Mouse (Mus musculus): ENCODE data around the gene Krtap8-1. TPM values are rescaled to one million over a fixed set of nuclear protein-coding genes. Genes with fewer than 3 reads are reported as not detected.

Krtap8-1 gene
- polyA plus RNA-seq (2015; fragmentation: Illumina TruSeq; extraction: RNeasy Lipid Tissue Mini Kit (QIAGEN cat#74804); ENCODE audit: insufficient read depth, low read depth, low replicate concordance): not detected

GRCm38 (mm10) chr16:89487852-89488251 is at the start of gene Krtap8-1:
TSS of gene Krtap8-1 (minus strand) at chr16:89487952.

GRCm38 (mm10) chr16:89508223-89508622 is 20.5 kb upstream of the Krtap8-1 start, which contains the start of gene Krtap7-1:
TSS of gene Krtap7-1 (minus strand) at chr16:89508323.

Other genes with a start within 250 kb of the Krtap8-1 start
- gene Krtap21-1, start 84.1 kb downstream of the Krtap8-1 start, polyA plus RNA-seq (2015; fragmentation: Illumina TruSeq; extraction: RNeasy Lipid Tissue Mini Kit (QIAGEN cat#74804); ENCODE audit: insufficient read depth, low read depth, low replicate concordance): not detected
- gene Krtap6-2, start 67.8 kb downstream of the Krtap8-1 start, polyA plus RNA-seq (2015; fragmentation: Illumina TruSeq; extraction: RNeasy Lipid Tissue Mini Kit (QIAGEN cat#74804); ENCODE audit: insufficient read depth, low read depth, low replicate concordance): not detected
- gene Krtap7-1, start 20.4 kb upstream of the Krtap8-1 start, polyA plus RNA-seq (2015; fragmentation: Illumina TruSeq; extraction: RNeasy Lipid Tissue Mini Kit (QIAGEN cat#74804); ENCODE audit: insufficient read depth, low read depth, low replicate concordance): not detected
- gene Krtap11-1, start 83.2 kb upstream of the Krtap8-1 start, polyA plus RNA-seq (2015; fragmentation: Illumina TruSeq; extraction: RNeasy Lipid Tissue Mini Kit (QIAGEN cat#74804); ENCODE audit: insufficient read depth, low read depth, low replicate concordance): not detected